Mouse (Mus musculus): ENCODE measurements at regions not wholly inside any gene's neighbourhood (a gene's known extent, or its start where the extent isn't known, plus 50 kb on each side); places are given as distances from the start of the nearest gene placed in this dataset.

DNA sequence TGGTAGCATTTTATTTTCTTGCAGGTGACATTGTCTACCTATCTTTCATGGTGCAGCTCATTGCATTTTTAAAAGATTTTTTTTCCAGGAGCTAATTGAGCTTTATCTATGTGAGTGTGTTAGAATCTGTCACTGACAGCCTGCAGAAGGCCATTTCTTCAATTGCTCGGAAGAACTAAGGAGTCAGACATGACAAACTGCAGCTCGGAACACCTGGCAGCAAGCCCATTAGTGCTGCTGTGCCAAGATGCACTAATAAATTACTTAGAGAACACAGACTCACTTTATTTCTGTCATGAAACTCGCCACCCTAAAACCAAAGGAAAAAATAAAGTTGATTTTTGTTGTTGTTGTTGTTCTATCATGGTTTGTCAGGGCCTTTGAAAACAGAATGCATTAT, 367.5 kb upstream of the Gm10306 start:
- TF ChIP-seq CTCF (IDR thresholded peaks at IDR 0.05; ENCODE audit: low read depth, low read length) (no peak), POLR2A (IDR thresholded peaks at IDR 0.05; ENCODE audit: insufficient read depth, low read length) (no peak), EP300 (IDR thresholded peaks at IDR 0.05; ENCODE audit: insufficient read depth, low read depth, low read length) (no peak)

All from ES-Bruce4 (cell line).